Mouse (Mus musculus) megakaryocyte-erythroid progenitor cell, adult 5 weeks (primary cell): ENCODE data around the gene Olfr519. TPM values are rescaled to one million over a fixed set of nuclear protein-coding genes. Genes with fewer than 3 reads are reported as not detected.

Experiments
- polyA plus RNA-seq: library from polyadenylated mRNA; stranded (reverse); fragments of >175 nt; gene quantifications from 2 replicates; pipeline ENCODE4 v1.2.3, GENCODE M21; 2012

The Olfr519 gene
- not detected in 2 replicates for polyA plus RNA-seq

GRCm38 (mm10) chr7:108894320-108894719 lies at the start of gene Olfr519:
TSS of gene Olfr519 (minus strand) at chr7:108894420.

GRCm38 (mm10) chr7:108933794-108934731 lies 39.8 kb upstream of the Olfr519 start, which contains the start of gene Eif3f:
TSS of gene Eif3f (plus strand) at chr7:108934417.

GRCm38 (mm10) chr7:108929726-108930393 lies 35.6 kb upstream of the Olfr519 start, which contains the start of gene Nlrp10:
TSS of gene Nlrp10 (minus strand) at chr7:108930178.

GRCm38 (mm10) chr7:108884906-108885305 lies 9.3 kb downstream of the Olfr519 start, which contains the start of gene Olfr518:
TSS of gene Olfr518 (minus strand) at chr7:108885006.

GRCm38 (mm10) chr7:108872279-108872678 lies 21.9 kb downstream of the Olfr519 start, which contains the start of gene Olfr517:
TSS of gene Olfr517 (minus strand) at chr7:108872379.

GRCm38 (mm10) chr7:108850429-108850828 lies 43.8 kb downstream of the Olfr519 start, which contains the start of gene Olfr516:
TSS of gene Olfr516 (minus strand) at chr7:108850529.

Other genes with a start within 250 kb of the Olfr519 start
- 0.02 TPM in 1 of 2 replicates, not detected in the other for gene Olfr509, start 242.5 kb downstream of the Olfr519 start, polyA plus RNA-seq
- not detected in 2 replicates for gene Olfr510, start 228.0 kb downstream of the Olfr519 start, polyA plus RNA-seq
- gene Olfr512, start 181.1 kb downstream of the Olfr519 start, polyA plus RNA-seq: not detected in 2 replicates
- not detected in 2 replicates for gene Olfr513, start 143.4 kb downstream of the Olfr519 start, polyA plus RNA-seq
- not detected in 2 replicates for gene Olfr514, start 68.4 kb downstream of the Olfr519 start, polyA plus RNA-seq
- not detected in 2 replicates for gene Olfr516, start 43.9 kb downstream of the Olfr519 start, polyA plus RNA-seq
- gene Olfr517, start 22.0 kb downstream of the Olfr519 start, polyA plus RNA-seq: not detected in 2 replicates
- gene Olfr518, start 9.4 kb downstream of the Olfr519 start, polyA plus RNA-seq: not detected in 2 replicates
- 0.13 and 0.15 TPM in 2 replicates for gene Nlrp10, start 35.8 kb upstream of the Olfr519 start, polyA plus RNA-seq
- gene Eif3f, start 40.0 kb upstream of the Olfr519 start, polyA plus RNA-seq: 565 and 621 TPM in 2 replicates
- 0.01 TPM in 1 of 2 replicates, not detected in the other for gene Tub, start 55.9 kb upstream of the Olfr519 start, polyA plus RNA-seq
- gene Ric3, start 188.9 kb upstream of the Olfr519 start, polyA plus RNA-seq: 0.89 and 0.95 TPM in 2 replicates